Mouse (Mus musculus): ENCODE measurements around the gene Mcm8. TPM values are rescaled to one million over a fixed set of nuclear protein-coding genes. Genes with fewer than 3 reads are reported as not detected.

Mcm8 gene
- total RNA-seq, 2 experiments from 2014 or later = 3.1 to 3.5 TPM

DNA sequence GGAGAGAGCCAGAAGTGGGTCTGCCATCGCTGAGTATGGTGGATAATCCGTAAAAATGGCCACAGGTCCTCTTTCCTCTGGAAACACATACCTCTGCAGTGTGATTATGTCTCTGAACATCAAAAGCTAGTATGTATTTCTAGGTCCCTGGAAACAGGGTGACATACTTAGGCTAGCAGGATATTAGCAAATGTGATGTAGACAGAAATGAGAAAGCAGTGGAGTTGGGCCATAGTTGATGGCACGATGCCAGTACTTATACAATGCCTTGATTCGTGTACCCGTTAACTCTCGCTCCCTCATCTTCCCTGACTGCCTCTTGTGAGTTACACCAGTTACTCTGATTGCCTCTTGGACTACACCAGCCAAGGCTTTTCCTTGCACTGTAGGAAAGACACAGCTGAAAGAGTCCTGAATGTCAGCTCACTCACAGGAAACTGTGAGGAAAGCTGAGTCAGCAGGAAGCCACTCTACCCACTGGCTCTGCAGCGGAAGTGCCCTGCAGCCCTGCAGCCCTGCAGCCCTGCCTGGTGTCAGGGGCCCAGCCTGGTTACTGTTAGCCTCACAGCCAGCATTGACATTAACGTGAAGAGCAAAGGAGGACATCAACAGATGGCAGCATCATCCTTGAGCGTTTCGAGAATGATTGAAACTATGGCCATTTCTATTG is 57.9 kb downstream of the Mcm8 start:
- no peak for DNase-seq

DNA sequence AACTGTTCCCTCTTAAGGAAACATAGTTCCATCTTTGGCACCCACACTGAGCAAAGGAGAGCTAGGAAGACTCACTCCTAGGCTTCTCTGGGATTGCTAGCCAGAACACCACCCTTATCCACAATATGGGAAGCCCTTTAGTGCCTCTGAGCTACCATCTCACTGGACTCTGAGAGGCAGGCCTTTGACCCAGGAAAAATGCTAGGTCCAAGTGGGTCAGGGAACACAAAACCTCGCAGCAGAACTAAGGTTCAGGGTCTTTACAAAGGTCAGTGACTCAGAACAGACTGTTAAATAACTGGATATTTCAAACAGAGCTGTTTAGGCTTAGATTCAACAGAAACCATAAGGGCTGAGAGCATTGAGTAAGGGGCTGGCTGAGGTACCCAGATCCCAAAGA is 61.0 kb downstream of the Mcm8 start:
- no peak for DNase-seq

DNA sequence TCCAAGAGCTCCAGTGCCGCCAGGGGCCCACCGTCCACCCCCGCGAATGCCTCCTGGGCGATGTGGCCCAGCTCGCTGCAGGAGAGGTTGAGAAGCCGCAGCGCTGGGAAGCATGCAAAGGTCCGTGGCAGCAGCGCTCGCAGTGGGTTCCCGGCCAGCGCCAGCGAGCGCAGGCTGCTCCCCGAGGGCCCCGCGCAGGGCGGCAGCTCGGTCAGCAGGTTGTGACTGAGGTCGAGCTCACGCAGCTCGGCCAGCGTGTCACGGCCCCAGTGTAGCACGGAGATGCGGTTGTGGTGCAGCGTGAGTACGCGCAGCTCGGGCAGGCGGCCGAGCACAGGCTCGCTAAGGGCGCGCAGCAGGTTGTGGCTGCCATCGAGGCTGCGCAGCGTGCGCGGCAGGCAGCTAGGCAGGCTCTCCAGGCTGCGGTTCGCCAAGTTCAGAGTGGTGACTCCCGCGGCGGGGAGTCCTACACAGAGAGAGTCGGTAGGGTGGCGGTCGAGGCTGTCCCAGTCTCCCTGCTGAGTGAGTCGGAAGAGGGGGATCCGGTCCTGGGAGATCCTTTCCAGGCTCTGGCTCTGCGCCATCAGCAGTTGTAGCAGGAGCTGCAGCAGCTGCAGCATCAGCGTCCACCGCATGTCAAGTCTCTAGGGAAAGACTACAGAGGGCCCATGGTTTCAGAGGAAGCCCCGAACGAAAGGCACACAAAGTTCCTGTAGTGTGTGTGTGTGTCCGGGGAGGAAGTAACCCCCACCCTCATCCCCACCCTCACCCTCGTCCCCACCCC is 63.5 kb downstream of the Mcm8 start:
- peak in 1 of 2 experiments; percentile 26 for DNase-seq

DNA sequence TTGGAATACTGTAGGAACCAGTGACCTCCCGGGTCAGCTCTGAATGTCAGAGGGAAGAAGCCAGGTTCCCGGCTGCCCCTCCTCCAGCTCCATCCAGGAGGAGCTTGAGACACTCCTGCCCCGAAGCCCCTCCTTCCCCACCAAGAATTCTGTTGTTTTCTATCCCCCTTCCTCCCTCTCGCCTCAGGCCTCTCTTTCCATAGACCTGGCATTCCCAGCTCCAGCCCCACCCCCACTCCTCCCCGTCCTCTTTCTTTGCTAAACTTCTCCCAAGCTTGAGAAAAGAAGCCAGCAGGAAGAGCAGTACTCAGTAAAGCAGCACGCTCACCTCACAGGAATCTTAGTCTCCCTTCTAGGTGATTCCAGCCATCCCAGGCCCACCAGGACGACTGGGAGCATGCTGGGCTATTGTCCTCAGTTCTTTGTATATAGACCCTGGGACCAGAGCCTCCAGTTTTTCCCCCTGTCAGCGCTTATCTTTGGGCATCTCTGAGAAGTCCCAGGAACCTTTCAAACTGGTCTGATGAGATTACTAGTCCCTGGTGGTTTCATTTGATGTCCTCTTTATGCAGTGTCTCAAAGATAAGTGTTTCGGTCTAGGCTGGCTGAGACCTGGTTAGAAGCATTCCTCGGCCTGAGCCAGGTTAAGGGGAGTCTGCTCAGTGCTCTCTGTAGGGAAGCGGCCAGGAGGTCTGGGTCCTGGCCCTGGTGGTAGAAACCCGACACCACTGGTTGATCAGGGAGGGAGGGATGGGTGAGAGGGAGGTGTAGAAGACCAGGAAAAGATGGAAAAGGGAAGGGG is 65.1 kb downstream of the Mcm8 start, which contains the start of gene Lrrn4:
Lrrn4 (minus strand) TSS at position 48 of the 802 bp plus-strand sequence.
- no peak for DNase-seq

DNA sequence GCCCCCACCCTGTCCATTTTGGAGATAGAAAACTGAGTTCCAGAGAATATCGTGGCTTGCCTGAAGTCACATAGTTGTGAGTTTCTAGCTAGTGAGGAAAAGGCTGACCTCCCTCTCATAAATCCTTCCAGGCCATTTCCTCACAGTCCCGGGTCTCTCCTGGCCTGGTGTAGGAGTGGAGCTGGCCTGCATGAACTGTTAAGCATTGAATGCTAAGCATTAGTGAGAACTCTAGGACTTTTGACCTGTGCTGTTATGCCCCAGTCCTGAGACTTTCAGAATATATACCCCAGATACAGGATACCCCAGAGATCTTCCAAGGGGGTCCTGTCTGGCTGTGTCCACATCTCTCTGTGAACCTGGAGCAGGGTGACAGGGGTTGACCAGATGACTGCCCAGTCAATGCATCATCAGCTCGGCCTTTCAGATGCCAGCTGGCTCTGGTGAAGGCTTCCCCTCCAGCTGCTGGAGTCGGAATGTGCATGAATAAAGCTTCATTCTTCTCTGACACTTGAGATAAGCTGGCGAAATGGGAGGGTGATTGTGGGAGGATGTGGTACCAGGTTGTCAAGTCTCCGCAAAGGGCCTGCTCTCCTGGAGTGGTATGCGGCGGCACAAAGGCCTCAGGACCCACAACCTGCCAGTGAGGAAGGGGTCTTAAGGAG is 68.5 kb downstream of the Mcm8 start:
- peak in 1 of 2 experiments; percentile 29 for DNase-seq

DNA sequence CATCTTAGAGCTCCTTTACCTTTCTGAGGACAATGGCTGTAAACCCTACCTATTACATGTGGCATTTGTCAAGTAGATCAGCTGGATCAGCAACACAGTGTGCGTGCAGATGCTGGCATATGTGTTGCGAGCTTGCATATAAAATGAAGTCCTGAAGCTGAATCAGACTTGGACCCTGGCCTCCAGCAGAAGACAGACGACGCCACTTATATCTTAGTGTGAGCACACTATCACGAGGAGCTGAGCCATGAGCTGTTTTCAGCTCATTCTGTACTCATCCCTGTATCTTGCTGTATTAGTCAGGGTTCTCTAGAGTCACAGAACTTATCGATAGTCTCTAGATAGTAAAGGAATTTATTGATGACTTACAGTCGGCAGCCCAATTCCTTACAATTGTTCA is 69.4 kb downstream of the Mcm8 start:
- no peak for DNase-seq

Other genes starting within 250 kb of the Mcm8 start
- 100 to 1,000 TPM; 151 to 198 TPM for gene Gpcpd1, start 228.4 kb upstream of the Mcm8 start, total RNA-seq (2021)
- 10 to 100 TPM; 36.7 to 57.1 TPM for gene Shld1, start 129.2 kb upstream of the Mcm8 start, total RNA-seq (2021)
- under 1 TPM; 0.44 to 0.50 TPM for gene Chgb, start 34.9 kb upstream of the Mcm8 start, total RNA-seq (2021)
- 1 to 10 TPM; 7.4 to 7.6 TPM for gene Trmt6, start 86 bp upstream of the Mcm8 start, total RNA-seq (2021)
- gene Crls1, start 30.5 kb downstream of the Mcm8 start, total RNA-seq (2021) = 10 to 100 TPM; 23.2 to 30.1 TPM
- 1 to 10 TPM; 3.2 to 7.3 TPM for gene Lrrn4, start 64.8 kb downstream of the Mcm8 start, total RNA-seq (2021)
- not detected for gene Fermt1, start 129.8 kb downstream of the Mcm8 start, total RNA-seq (2021)